Mouse (Mus musculus) T-helper 1 cell (primary cell): ENCODE data around the gene Mmp17.

ENCODE experiments used
- in situ Hi-C: fragments of 300-600 bp; cut with MboI, MseI; formaldehyde crosslinking; loops from one replicate; pipeline ENCODE4 v1.15.1; 2025; ENCODE audit warnings: high pct_unique_total_duplicates

The Mmp17 gene

DNA sequence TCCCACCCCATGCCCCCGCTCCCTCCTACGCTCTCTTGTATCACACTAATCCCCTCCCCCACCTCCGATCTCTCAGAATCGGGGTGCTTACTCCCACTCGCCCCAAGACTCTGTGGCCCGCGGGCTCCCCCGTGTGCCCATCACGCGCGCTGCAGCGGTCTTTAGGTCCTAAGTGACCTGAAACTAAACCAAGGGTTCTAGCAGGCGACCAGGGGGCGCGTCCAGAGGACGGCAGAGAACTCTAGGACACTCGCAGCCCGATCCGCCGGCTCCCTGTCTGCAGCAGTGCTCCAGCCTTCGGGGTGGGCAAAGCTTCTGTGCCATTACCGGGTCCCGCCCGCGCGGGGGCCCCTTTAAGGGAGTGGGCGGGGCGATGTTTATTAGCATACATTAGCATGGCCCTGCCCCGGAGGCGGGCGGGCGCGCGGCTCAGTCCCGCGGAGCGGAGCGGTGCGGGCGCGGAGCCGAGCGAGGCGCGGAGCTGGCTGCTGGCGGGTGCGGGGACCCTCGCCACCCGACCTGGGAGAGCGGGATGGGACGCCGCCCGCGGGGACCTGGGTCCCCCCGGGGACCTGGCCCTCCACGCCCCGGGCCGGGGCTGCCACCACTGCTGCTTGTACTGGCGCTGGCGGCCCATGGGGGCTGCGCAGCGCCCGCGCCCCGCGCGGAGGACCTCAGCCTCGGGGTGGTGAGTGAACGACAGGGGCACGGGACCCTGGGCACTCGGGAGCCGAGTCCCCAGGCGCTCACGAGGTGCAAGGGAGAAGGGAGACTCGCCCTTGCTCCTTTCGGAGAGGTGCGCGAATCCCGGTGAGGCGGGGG, at the start of gene Mmp17:
Mmp17 (plus strand) TSS at position 409 of the 822 bp plus-strand sequence.
- in situ Hi-C loops, result loop anchor here (10.0 kb wide), 1 partner anchor 559 kb away; the partner anchor contains the start of gene Ran

- in situ Hi-C loops, result no loop called here
Measured at GRCm38 (mm10) chr5:129534500-129534899, 49.5 kb upstream of the Mmp17 start.

DNA sequence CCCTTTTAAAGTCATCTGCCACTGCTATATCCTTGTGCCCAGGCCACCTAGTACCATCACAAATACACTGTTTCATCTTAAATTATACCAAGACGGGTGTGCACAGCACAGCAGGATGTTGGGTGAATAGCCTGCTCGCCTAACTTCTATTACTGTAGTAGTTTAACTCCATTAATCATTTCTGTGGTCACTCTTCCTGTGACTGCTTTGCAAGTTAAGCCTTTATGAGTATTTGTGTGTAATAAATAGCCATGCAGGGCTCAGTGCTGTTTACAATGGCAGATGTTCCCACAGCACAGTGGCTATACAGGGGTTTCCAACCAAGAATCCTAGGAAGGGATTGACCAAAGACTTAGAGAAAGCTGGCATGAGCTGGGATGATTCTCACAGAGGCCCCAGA, 48.9 kb upstream of the Mmp17 start:
- in situ Hi-C loops, result no loop called here

DNA sequence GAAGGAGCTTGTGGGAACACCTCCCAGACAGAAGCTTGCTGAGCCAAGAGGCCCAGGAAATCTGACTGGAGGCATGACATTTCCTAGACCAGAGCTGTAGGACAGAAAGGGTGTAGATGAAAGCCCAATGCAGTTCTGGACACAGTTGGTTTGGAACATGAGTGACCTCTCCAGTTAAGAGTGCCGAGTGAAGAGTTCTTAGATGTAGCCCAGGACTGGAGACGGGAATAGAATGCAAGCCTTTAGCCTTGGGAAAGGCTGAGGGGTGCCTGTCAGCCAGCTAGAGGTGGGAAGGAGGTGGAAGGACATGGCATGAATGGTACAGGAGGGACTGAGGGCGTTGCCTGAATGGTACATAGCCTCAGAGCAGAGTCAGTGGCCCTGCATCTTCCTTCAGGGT, 48.5 kb upstream of the Mmp17 start:
- in situ Hi-C loops, result no loop called here

DNA sequence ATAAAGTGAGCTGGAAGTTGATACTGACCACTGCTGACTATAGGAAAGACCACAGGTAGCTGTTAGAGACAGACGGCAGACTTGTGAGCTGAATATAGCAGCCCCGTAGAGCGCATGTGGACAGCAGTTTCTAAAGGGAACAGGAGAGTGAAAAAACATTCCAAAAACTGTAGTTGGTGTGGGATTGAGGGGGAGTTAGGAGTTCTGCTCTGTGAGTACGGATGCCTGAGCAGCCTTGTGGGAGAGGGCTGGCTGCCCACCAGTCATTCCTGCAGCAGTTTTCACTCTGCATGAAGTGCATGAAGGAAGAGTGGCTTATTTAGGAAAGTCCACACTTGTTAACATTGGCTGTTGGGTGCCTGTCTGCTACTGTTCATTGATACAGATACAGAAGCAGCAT, 45.1 kb upstream of the Mmp17 start:
- in situ Hi-C loops, result no loop called here

- in situ Hi-C loops, result loop anchor here (5.0 kb wide), 1 partner anchor 75 kb away; no protein-coding TSS in a partner anchor
Measured at GRCm38 (mm10) chr5:129542236-129542635, 41.7 kb upstream of the Mmp17 start.

DNA sequence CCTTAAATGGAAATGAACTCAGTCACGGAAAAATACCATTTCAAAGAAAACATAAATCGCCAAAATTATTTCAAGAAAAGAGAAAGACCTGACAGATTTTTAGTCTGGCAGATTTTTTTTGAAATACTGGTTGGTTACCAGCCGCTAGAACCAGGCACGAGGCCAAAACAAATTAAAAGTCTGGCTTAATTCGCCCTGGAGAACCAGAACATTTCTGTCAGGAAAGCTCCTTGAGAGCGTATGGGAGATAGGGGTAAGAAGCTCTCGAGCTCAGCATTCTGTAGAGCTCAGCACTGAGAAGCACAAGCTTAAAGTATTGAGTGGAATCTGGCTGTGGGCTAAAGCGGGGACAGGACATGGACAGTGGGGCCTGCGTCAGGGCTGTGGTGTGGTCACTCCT, 38.2 kb upstream of the Mmp17 start:
- in situ Hi-C loops, result no loop called here

- in situ Hi-C loops, result no loop called here
Measured at GRCm38 (mm10) chr5:129549716-129550115, 34.3 kb upstream of the Mmp17 start.

- in situ Hi-C loops, result no loop called here
Measured at GRCm38 (mm10) chr5:129550790-129551189, 33.2 kb upstream of the Mmp17 start.

DNA sequence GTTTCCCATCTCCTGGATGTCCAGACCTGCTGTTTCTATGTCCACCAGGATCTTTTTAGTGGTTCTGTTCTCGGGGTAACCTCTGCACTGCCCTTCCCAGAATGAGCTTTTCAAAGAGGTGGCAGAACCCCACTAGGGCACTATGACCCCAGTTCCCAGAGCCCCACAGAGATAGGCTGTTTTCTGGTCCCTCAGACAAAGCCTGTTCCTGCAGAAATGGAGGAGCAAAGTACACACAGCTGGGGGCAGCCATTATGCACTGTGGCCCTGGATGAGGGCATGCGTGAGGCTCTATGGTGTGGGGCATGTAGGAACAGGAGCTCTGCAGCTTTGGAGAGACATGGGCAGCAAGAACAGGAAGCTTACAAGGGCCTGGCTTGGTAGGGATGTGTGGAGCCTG, 32.0 kb upstream of the Mmp17 start:
- in situ Hi-C loops, result no loop called here

DNA sequence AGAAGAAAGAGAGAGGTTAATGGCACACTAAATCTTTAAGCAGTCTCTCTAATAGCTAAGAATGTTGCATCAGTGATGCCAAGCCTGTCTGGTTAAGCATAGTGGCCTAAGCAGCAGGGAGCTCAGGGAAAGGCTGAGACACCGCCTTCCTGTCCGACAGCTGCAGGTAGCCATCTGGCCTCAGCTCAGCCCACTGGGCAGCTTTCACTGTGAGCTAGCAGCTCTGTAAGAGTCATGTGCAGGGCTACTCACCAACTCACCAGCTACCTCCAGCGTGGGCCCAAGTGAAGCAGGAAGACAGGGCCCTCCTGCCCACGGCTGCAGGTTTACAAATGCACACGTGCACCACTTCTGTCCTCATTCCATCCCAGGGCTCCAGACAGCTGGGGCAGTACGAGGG, 30.3 kb upstream of the Mmp17 start:
- in situ Hi-C loops, result no loop called here

DNA sequence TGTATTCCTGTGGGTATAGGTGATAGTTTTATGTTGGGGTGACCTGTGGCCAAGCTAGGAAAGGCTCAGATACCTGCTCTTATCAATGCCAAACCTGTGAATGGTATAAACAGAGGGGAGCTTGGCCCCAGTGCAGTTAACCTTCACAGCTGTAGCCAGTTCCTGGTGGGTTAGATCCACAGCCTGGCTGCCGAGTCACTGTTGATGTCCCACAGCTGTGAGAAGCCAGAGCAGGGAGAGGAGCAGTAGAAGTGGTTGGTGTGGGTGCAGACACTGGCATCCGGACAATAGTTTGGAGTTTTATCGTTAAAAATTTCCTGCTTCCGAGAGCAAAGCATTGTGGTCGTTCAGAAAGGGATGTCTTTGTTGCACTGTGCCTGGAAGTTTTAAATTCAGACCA, 25.4 kb upstream of the Mmp17 start:
- in situ Hi-C loops, result no loop called here

DNA sequence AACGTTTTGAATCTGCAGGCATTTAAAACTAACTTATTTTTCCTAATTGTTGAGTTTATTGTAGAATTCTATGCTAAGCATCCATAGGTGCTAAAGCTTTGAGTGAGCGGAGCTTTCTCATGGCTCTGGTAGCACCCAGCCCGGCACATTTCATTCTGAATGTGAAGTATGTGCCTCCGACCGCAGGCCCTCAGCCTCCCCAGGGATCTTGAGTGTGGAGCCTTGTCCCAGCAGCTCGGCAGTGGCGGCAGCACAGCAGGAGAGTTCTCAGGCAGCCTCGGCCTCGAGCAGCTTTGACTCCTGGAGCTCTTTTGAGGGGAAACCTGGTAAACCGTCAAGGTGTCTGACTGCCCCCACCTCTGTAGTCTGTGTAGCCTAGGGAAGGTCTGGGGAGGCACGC, 24.7 kb upstream of the Mmp17 start:
- in situ Hi-C loops, result no loop called here

- in situ Hi-C loops, result no loop called here
Measured at GRCm38 (mm10) chr5:129562342-129562741, 21.6 kb upstream of the Mmp17 start.

DNA sequence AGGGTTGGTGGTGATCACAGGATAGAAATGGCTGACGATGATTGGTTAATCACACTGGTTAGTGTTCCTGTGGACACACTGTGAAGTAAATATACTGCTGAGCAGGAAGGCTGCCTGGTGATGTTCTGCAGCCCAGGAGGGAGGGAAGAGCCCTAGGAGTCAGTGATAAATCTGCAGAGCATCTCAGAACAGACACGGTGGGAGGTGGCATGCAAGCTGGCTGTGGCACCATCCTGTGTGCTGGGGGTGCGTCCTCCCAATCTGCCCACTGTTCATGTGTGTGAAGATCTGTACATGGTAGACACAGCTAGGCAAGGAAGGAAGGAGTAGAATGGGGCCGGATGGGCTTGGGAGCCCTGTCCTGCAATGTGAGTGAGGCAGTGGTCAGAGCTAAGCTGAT, 15.4 kb upstream of the Mmp17 start:
- in situ Hi-C loops, result no loop called here

GRCm38 (mm10) chr5:129578201-129578600, 5.8 kb upstream of the Mmp17 start:
- in situ Hi-C loops, result no loop called here

GRCm38 (mm10) chr5:129580046-129580445, 3.9 kb upstream of the Mmp17 start:
- in situ Hi-C loops, result loop anchor here (10.0 kb wide), 1 partner anchor 555 kb away; the partner anchor contains the start of gene Ran

DNA sequence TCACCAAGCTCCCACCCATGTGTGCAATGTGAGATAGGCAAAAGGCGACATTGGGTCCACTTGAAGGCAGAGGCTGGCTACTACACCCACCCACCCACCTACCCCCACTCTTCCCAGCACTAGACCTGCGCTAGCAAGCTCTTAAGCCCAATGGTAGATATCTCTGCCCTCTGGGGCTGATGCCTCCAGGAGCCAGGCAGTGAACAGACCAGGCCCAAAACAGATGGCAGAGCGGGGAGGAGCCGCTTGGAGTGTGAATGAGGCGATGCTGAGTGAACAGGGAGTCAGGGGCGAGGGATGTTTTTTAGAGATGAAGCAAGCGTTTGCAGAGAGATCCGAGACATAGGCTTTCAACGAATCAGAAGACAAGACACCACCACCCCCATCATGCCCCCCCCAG, 3.4 kb upstream of the Mmp17 start:
- in situ Hi-C loops, result loop anchor here (10.0 kb wide), 1 partner anchor 556 kb away; the partner anchor contains the start of gene Ran

DNA sequence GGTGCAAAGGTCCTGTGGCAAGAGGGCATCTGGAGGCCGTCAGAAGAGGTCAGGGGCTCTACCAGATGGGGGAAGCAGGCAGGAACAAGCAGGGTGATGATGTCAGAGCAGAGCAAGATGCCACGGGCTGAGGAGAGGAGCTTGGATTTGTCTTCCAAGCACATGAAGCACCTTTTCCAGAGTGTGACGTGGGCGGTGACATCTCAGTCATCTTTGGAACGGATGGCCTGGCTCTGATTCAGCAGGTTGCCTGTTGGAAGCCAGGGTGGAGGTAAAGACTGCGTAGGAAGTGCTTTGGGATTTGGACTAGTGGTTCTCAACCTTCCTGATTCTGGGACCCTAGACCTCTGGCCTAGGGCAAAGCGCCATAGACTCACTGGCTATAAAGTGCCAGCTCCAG, 3.0 kb upstream of the Mmp17 start:
- in situ Hi-C loops, result loop anchor here (10.0 kb wide), 1 partner anchor 556 kb away; the partner anchor contains the start of gene Ran

DNA sequence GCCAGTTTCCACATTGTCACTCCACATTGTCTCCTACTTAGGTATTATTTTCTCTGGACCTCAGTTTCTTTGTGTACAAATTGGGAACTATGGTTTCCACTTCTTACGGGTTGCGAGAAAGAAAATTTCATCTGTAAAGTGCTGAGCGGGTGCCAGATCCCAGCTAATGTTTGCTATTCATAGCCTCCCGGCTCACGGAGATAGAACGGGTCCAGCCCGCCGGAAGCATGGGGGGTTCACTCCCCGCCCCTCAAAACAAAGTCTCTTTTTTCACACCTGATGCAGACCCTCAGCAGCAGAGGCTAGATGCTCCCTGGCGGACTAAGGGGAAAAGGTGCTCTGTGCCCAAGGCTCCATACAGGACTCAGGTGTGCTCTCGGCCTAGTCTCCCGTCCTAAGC, 638 bp upstream of the Mmp17 start:
- in situ Hi-C loops, result loop anchor here (10.0 kb wide), 1 partner anchor 559 kb away; the partner anchor contains the start of gene Ran

GRCm38 (mm10) chr5:129584583-129585541, 893 bp downstream of the Mmp17 start:
- in situ Hi-C loops, result loop anchor here (5.0 to 10.0 kb wide), 4 partner anchors 88 to 560 kb away; partner anchors contain the start of gene Ran

DNA sequence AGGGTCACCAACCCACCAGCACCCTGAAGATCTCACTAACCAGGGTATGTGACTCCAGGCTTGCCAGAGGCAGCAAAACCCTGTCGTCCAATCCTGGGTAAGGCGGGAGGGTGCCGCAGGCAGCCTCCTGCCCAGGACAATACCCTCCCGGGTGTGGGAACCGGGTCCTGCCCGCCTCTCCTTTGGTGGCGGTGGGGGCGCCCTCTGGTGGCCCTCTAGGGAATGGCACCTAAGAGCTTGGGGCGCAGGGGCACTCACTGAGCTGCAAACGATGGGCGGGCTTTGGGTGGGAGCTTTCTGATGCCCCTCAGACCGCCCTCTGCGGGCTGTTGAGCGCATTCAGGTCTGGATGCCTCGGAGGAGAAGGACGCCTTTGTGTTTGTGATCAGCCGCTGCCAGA, 2.0 kb downstream of the Mmp17 start:
- in situ Hi-C loops, result loop anchor here (5.0 to 10.0 kb wide), 4 partner anchors 89 to 561 kb away; partner anchors contain the start of gene Ran
